In genomic region chr14:28503276-28503675, GRCm38 (mm10) we compare ENCODE assay signal across 25 mouse cellular contexts. TPM values are rescaled to one million over a fixed set of nuclear protein-coding genes. Genes with fewer than 3 reads are reported as not detected.
A peak's percentile ranks its signal among the peaks of the same experiment; 100 is the strongest.
DNase-seq lines count a peak whose midpoint lies in the region; ATAC-seq and TF ChIP-seq lines count a peak whose summit lies in the region.
"Had no signal": no experiment of that assay in that cellular context is flagged by ENCODE, and none has a peak within 500 bp of the region (broad histone marks: within the 10 kb centered on the region; RNA-seq: fewer than 3 reads in every experiment).

No protein-coding gene starts in this region.

- no peak for ATAC-seq in midbrain, postnatal 0 days (ENCODE audit: low FRiP score)
- no peak for ATAC-seq in embryonic facial prominence, embryonic 12.5 days (ENCODE audit: insufficient number of reproducible peaks, insufficient read depth, low FRiP score, low TSS enrichment)
- no peak for ATAC-seq in limb, embryonic 13.5 days (ENCODE audit: low FRiP score, low read depth)
- ATAC-seq in erythroid progenitor cell, adult 5-6 weeks (replicated peaks; ENCODE audit: low FRiP score, poor library complexity, severe bottlenecking), result no peak
- ATAC-seq: CD4-positive, CD25-positive, alpha-beta regulatory T cell, adult 4 months; forebrain, embryonic 14.5 days; forebrain, postnatal 0 days; hindbrain, postnatal 0 days; inflammation-experienced regulatory T-cells, adult 6 months had no signal

- H3K27ac ChIP-seq in midbrain, embryonic 10.5 days (replicated peaks), result 0 out of 2 replicates have a peak overlapping the region, but pooled peaks have one; percentile 97
- no peak overlapping the region for H3K27ac ChIP-seq in midbrain, postnatal 0 days (ENCODE audit: low read depth, low read length)
- no peak overlapping the region for H3K27ac ChIP-seq in embryonic facial prominence, embryonic 12.5 days
- no peak overlapping the region for H3K27ac ChIP-seq in embryonic fibroblast, embryonic 13.5 days (ENCODE audit: insufficient read depth, low read length)
- H3K27ac ChIP-seq in limb, embryonic 13.5 days, result no peak overlapping the region
- H3K27ac ChIP-seq: gastrocnemius, adult 2 months; hindbrain, embryonic 13.5 days; hindbrain, postnatal 0 days had no signal

- 91% methylated on average over 2 of the region's 2 CpGs for WGBS in midbrain, embryonic 10.5 days
- WGBS in midbrain, postnatal 0 days, result 84% methylated on average over 2 of the region's 2 CpGs
- WGBS in embryonic facial prominence, embryonic 12.5 days, result 82% methylated on average over 2 of the region's 2 CpGs
- WGBS in limb, embryonic 13.5 days, result 84% methylated on average over 2 of the region's 2 CpGs

- no peak overlapping the region for H3K4me3 ChIP-seq in midbrain, embryonic 10.5 days
- H3K4me3 ChIP-seq in midbrain, postnatal 0 days (ENCODE audit: low read depth, low read length), result no peak overlapping the region
- H3K4me3 ChIP-seq in embryonic facial prominence, embryonic 12.5 days, result no peak overlapping the region
- H3K4me3 ChIP-seq in embryonic fibroblast, embryonic 13.5 days (ENCODE audit: insufficient read depth, low read length), result no peak overlapping the region
- no peak overlapping the region for H3K4me3 ChIP-seq in limb, embryonic 13.5 days

- TF ChIP-seq CTCF in midbrain, postnatal 0 days (IDR thresholded peaks at IDR 0.05), result no peak
- no peak for TF ChIP-seq CTCF in embryonic fibroblast, embryonic 13.5 days (IDR thresholded peaks at IDR 0.05; ENCODE audit: borderline replicate concordance, insufficient read depth, low read length)

- intact Hi-C loops in gastrocnemius, postnatal 14 days (cut with DNase I; ENCODE audit: low total_unique reads), result no loop called here

- 0 out of 2 replicates have a peak, but pooled peaks have one; percentile 13 for TF ChIP-seq POLR2A in embryonic fibroblast, embryonic 13.5 days (IDR thresholded peaks at IDR 0.05; ENCODE audit: low read depth, low read length)

- H3K9me3 ChIP-seq in midbrain, embryonic 10.5 days (replicated peaks), result no peaks in the 10 kb centered on the region
- no peaks in the 10 kb centered on the region for H3K9me3 ChIP-seq in midbrain, postnatal 0 days (ENCODE audit: low read length)
- no peaks in the 10 kb centered on the region for H3K9me3 ChIP-seq in embryonic facial prominence, embryonic 12.5 days
- H3K9me3 ChIP-seq in limb, embryonic 13.5 days, result no peaks in the 10 kb centered on the region
- H3K9me3 ChIP-seq: hindbrain, embryonic 13.5 days had no signal

- peaks cover 61% of the 10 kb centered on the region for H3K27me3 ChIP-seq in midbrain, embryonic 10.5 days (ENCODE audit: low read depth, poor library complexity, severe bottlenecking)
- peaks cover 32% of the 10 kb centered on the region for H3K27me3 ChIP-seq in midbrain, postnatal 0 days (ENCODE audit: insufficient read depth, low read length)
- H3K27me3 ChIP-seq in embryonic facial prominence, embryonic 12.5 days, result peaks cover 12% of the 10 kb centered on the region
- H3K27me3 ChIP-seq in limb, embryonic 13.5 days, result peaks cover 3% of the 10 kb centered on the region; the same call in 1 of the 2 replicates

- H3K36me3 ChIP-seq in midbrain, embryonic 10.5 days, result no peaks in the 10 kb centered on the region
- H3K36me3 ChIP-seq in midbrain, postnatal 0 days (ENCODE audit: insufficient read depth, low read length), result no peaks in the 10 kb centered on the region
- H3K36me3 ChIP-seq in embryonic facial prominence, embryonic 12.5 days, result no peaks in the 10 kb centered on the region
- no peaks in the 10 kb centered on the region for H3K36me3 ChIP-seq in limb, embryonic 13.5 days
- H3K36me3 ChIP-seq: hindbrain, embryonic 13.5 days had no signal

- no peak overlapping the region for H3K4me2 ChIP-seq in midbrain, postnatal 0 days (ENCODE audit: low read depth, low read length, poor library complexity, severe bottlenecking)
- 0 out of 2 replicates have a peak overlapping the region, but pooled peaks have one; percentile 88 for H3K4me2 ChIP-seq in embryonic facial prominence, embryonic 12.5 days (replicated peaks)
- peak overlapping the region; percentile 90 for H3K4me2 ChIP-seq in limb, embryonic 13.5 days (replicated peaks)

- peaks cover 61% of the 10 kb centered on the region for H3K4me1 ChIP-seq in midbrain, embryonic 10.5 days
- H3K4me1 ChIP-seq in midbrain, postnatal 0 days (ENCODE audit: insufficient read depth, low read length), result 0 out of 2 replicates have a peak, but pooled peaks cover 2% of the 10 kb centered on the region
- H3K4me1 ChIP-seq in embryonic facial prominence, embryonic 12.5 days, result peaks cover 7% of the 10 kb centered on the region
- H3K4me1 ChIP-seq in embryonic fibroblast, embryonic 13.5 days (ENCODE audit: control insufficient read depth, insufficient read depth, low read length), result 0 out of 2 replicates have a peak, but pooled peaks cover 3% of the 10 kb centered on the region
- H3K4me1 ChIP-seq in limb, embryonic 13.5 days, result peaks cover 39% of the 10 kb centered on the region

- no peak for DNase-seq in midbrain, embryonic 10.5 days (ENCODE audit: low spot score)
- DNase-seq in midbrain, postnatal 0 days (ENCODE audit: low spot score), result no peak
- DNase-seq in gastrocnemius, postnatal 14 days, result no peak
- no peak for DNase-seq in kidney, postnatal 25 days
- DNase-seq: adrenal gland, adult 2 months; adrenal gland, postnatal 14 days; cerebellum, adult 11 months; cerebellum, adult 8-10 months; cerebellum, postnatal 10 days; cerebellum, postnatal 36 days; embryo, embryonic 11 days; forebrain, postnatal 0 days; gastrocnemius, adult 2 months; gastrocnemius, postnatal 25 days had no signal

- H3K9ac ChIP-seq in midbrain, postnatal 0 days (replicated peaks; ENCODE audit: low read length, poor library complexity, severe bottlenecking), result no peak overlapping the region
- no peak overlapping the region for H3K9ac ChIP-seq in embryonic facial prominence, embryonic 12.5 days
- no peak overlapping the region for H3K9ac ChIP-seq in limb, embryonic 13.5 days
- H3K9ac ChIP-seq: forebrain, postnatal 0 days had no signal

RNA-seq across cellular contexts. Expression of gene Wnt5a, which starts 1.3 kb away (rescaled TPM):
- 49.5 and 49.7 TPM in 2 replicates for polyA plus RNA-seq in midbrain, embryonic 10.5 days (2016; fragmentation: Nextera tagmentation; extraction: Ambion mirVana)
- total RNA-seq in midbrain, postnatal 0 days (2014; rRNA removed), result 14.7 and 15.9 TPM in 2 replicates
- 10.0 and 11.2 TPM in 2 replicates for polyA plus RNA-seq in midbrain, postnatal 0 days (2015; fragmentation: Nextera tagmentation; extraction: Ambion mirVana)
- polyA plus RNA-seq in embryonic facial prominence, embryonic 12.5 days (2016; fragmentation: Nextera tagmentation; extraction: Ambion mirVana), result 91.5 and 117 TPM in 2 replicates
- 90.9 and 112 TPM in 2 replicates for polyA plus RNA-seq in embryonic fibroblast, embryonic 13.5 days (2011; ENCODE audit: insufficient read length, low read depth, missing spikeins)
- polyA plus RNA-seq in limb, embryonic 13.5 days (2015; fragmentation: Nextera tagmentation; extraction: Ambion mirVana), result 137 and 154 TPM in 2 replicates
- 1 to 10 TPM; 6.6 to 10.0 TPM for total RNA-seq in gastrocnemius, postnatal 14 days (2021)
- not detected in 2 replicates for total RNA-seq in erythroid progenitor cell, adult 5-6 weeks (2015; ENCODE audit: low replicate concordance)
- not detected in 2 replicates for total RNA-seq in erythroid progenitor cell, adult 5-6 weeks (2017; ENCODE audit: low replicate concordance)
- total RNA-seq: hematopoietic stem cell, adult 5-6 weeks; MEL had no signal
- polyA plus RNA-seq: CD4-positive, CD25-positive, alpha-beta regulatory T cell, adult 4 months; inflammation-experienced regulatory T-cells, adult 6 months had no signal
